Mouse (Mus musculus): Measurements from ENCODE around the gene Ctnna3.

DNA sequence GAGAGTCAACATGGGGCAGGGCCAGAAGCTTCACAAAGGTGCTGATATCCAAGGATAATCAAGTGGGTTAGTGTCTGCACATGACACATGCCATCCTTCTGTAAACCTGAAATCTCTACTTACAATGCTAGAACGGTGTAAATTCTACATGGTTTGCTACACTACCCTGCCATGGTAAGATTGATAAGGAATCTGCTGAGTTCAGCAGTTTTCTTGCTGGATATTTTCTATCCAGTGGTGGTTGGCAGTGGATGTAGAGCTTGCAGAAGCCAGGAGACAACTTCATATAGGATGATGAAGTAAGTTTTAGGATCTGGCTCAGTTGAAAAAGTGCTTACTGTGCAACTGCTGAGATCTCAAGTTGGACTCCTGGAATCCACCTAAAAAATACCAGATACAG lies 767.7 kb downstream of the Ctnna3 start:
- TF ChIP-seq EP300 (IDR thresholded peaks at IDR 0.05; ENCODE audit: low read depth) (no peak), CTCF (IDR thresholded peaks at IDR 0.05; ENCODE audit: low read depth) (no peak)
